Mouse (Mus musculus): ENCODE results near the gene Slc2a12. TPM values are rescaled to one million over a fixed set of nuclear protein-coding genes. Genes with fewer than 3 reads are reported as not detected.

Slc2a12 gene
- polyA plus RNA-seq, 1 experiment from 2014 or later, result 2.2 TPM

DNA sequence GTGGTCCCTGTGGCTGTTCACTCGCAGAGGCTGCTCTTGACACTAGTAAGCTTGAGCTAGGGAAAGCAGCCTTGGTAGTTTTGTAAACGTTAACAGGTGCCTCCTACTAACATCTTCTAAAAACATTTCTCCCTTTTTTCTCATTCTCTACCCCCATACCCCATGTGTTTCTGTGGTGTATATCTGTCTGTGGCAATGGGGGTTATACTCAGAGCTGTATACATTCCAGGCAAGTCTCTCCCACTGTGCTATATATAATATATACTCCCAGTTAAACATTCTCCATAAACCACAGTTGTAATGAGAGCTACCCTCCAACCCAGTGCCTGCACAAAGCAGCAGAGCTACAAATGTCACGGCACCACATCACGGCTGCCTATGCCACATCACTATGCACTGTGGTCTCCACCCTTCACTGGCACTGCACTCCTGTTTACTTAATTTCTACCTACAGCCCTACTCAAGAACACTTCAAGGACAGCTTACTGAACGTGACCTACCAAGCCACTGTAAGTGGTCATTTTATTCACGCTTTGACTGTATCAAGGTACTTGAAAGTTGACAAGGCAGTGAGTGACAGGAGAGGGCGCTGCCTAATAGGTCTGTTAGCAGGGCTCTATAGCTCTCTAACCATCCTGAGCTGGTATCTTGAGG lies 63.5 kb downstream of the Slc2a12 start:
- WGBS, result 67% methylated on average over 7 of the region's 7 CpGs
- 0 out of 2 replicates have a peak overlapping the region, but pooled peaks have one; percentile 8 for H3K27ac ChIP-seq (ENCODE audit: poor library complexity, severe bottlenecking)
- 0 out of 2 replicates have a peak, but pooled peaks have one; percentile 29 for ATAC-seq (ENCODE audit: insufficient number of reproducible peaks, low FRiP score)

GRCm38 (mm10) chr10:22710173-22710777 lies 65.5 kb downstream of the Slc2a12 start:
- H3K27me3 ChIP-seq (replicated peaks), result no peaks in the 10 kb centered on the region
- H3K4me1 ChIP-seq (replicated peaks), result peaks cover 20% of the 10 kb centered on the region; the same call in 1 of the 2 replicates
- H3K27ac ChIP-seq (ENCODE audit: poor library complexity, severe bottlenecking), result no peak overlapping the region
- H3K9ac ChIP-seq, result no peak overlapping the region
- no peak overlapping the region for H3K4me2 ChIP-seq
- 88% methylated on average over 13 of the region's 13 CpGs for WGBS
- ATAC-seq (ENCODE audit: insufficient number of reproducible peaks, low FRiP score), result no peak
- no peak overlapping the region for H3K4me3 ChIP-seq
- peaks cover 43% of the 10 kb centered on the region for H3K36me3 ChIP-seq
- H3K9me3 ChIP-seq (replicated peaks), result no peaks in the 10 kb centered on the region

More for the DNA sequence above, 63.5 kb downstream of the Slc2a12 start:
- H3K9ac ChIP-seq, result no peak overlapping the region
- no peaks in the 10 kb centered on the region for H3K9me3 ChIP-seq (replicated peaks)
- H3K4me1 ChIP-seq (replicated peaks), result peaks cover 20% of the 10 kb centered on the region; the same call in 1 of the 2 replicates
- H3K36me3 ChIP-seq, result peaks cover 53% of the 10 kb centered on the region
- no peaks in the 10 kb centered on the region for H3K27me3 ChIP-seq (replicated peaks)
- no peak overlapping the region for H3K4me3 ChIP-seq
- no peak overlapping the region for H3K4me2 ChIP-seq

GRCm38 (mm10) chr10:22712955-22713354 lies 68.1 kb downstream of the Slc2a12 start:
- H3K4me3 ChIP-seq, result no peak overlapping the region
- no peaks in the 10 kb centered on the region for H3K9me3 ChIP-seq (replicated peaks)
- 88% methylated on average over 2 of the region's 2 CpGs for WGBS
- no peak for ATAC-seq (ENCODE audit: insufficient number of reproducible peaks, low FRiP score)
- no peak overlapping the region for H3K9ac ChIP-seq
- no peak overlapping the region for H3K27ac ChIP-seq (ENCODE audit: poor library complexity, severe bottlenecking)
- H3K27me3 ChIP-seq (replicated peaks), result no peaks in the 10 kb centered on the region
- H3K4me1 ChIP-seq (replicated peaks), result 0 out of 2 replicates have a peak, but pooled peaks cover 11% of the 10 kb centered on the region
- peaks cover 20% of the 10 kb centered on the region for H3K36me3 ChIP-seq
- no peak overlapping the region for H3K4me2 ChIP-seq

GRCm38 (mm10) chr10:22714520-22714919 lies 69.7 kb downstream of the Slc2a12 start:
- 68% methylated on average over 4 of the region's 4 CpGs for WGBS
- H3K27me3 ChIP-seq (replicated peaks), result no peaks in the 10 kb centered on the region
- ATAC-seq (ENCODE audit: insufficient number of reproducible peaks, low FRiP score), result no peak
- H3K4me1 ChIP-seq (replicated peaks), result peaks cover 9% of the 10 kb centered on the region
- H3K9me3 ChIP-seq (replicated peaks), result no peaks in the 10 kb centered on the region
- no peak overlapping the region for H3K4me3 ChIP-seq
- peaks cover 15% of the 10 kb centered on the region; the same call in 1 of the 2 replicates for H3K36me3 ChIP-seq
- no peak overlapping the region for H3K9ac ChIP-seq
- no peak overlapping the region for H3K27ac ChIP-seq (ENCODE audit: poor library complexity, severe bottlenecking)
- no peak overlapping the region for H3K4me2 ChIP-seq

DNA sequence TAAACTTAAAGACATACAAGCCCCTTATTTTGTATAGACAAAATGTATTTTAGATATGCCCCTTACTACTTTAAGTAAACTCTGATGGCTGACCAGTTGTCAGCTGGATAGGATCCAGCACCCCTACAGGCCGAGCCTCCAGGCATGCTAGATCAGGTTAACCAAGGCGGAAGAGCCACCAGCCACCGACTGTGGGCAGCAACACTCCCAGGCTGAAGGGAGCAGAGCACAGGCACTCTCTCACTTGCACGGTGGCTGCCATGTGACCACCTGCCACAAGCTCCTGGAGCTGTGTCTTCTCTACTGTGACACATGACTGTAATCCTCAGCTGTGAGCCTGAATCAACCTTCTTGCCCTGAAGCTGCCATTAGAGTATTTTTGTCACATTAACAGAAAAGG lies 73.7 kb downstream of the Slc2a12 start:
- Histone ChIP-seq H3K36me3 (no peaks in the 10 kb centered on the region), H3K9ac (no peak overlapping the region), H3K4me2 (no peak overlapping the region), H3K27ac (ENCODE audit: poor library complexity, severe bottlenecking) (peak overlapping the region; percentile 57; the same call in 1 of the 2 replicates), H3K4me3 (no peak overlapping the region), H3K4me1 (replicated peaks) (peaks cover 24% of the 10 kb centered on the region), H3K27me3 (replicated peaks) (no peaks in the 10 kb centered on the region), H3K9me3 (replicated peaks) (no peaks in the 10 kb centered on the region)
- 0 out of 2 replicates have a peak, but pooled peaks have one; percentile 22 for ATAC-seq (ENCODE audit: insufficient number of reproducible peaks, low FRiP score)
- WGBS, result 28% methylated on average over 4 of the region's 4 CpGs

DNA sequence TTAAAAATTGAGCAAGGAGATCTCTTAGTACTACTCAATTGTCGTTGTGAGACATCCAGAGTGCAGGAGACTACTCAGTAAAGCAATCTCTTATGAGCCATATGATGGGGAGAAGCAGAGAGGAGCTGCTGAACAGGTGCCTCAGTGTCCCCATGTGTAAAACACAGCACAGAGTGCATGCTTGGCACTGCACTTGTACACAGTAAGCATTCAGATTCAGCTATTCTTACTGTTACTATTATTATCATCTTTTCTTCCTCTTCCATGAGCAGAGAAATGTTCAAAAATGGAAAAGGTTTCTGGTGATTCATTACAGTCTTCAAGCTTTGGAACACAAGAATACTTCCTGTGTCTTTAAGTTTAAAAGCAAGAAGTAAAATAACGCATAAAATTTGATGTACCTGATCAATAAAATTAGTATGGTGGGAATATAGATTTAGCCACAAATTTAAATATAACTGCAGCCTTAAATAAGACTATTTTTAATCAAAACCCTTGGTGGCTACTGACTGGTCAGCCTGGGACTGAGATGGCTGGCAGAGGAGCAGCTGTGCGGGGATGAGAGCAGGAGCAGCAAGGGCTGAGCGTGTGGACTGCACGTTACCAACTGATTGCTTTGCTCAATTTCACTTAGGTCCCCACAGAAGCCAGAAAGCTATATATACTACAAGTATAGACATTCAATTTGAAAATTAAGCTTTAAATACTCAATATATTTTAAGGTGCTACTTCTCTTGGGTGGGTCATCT lies 76.1 kb downstream of the Slc2a12 start:
- Histone ChIP-seq H3K9me3 (replicated peaks) (no peaks in the 10 kb centered on the region), H3K9ac (no peak overlapping the region), H3K36me3 (no peaks in the 10 kb centered on the region), H3K27me3 (replicated peaks) (no peaks in the 10 kb centered on the region), H3K4me2 (no peak overlapping the region), H3K27ac (ENCODE audit: poor library complexity, severe bottlenecking) (no peak overlapping the region), H3K4me1 (replicated peaks) (peaks cover 27% of the 10 kb centered on the region), H3K4me3 (no peak overlapping the region)
- WGBS, result 82% methylated on average over 5 of the region's 5 CpGs
- ATAC-seq (ENCODE audit: insufficient number of reproducible peaks, low FRiP score), result no peak

DNA sequence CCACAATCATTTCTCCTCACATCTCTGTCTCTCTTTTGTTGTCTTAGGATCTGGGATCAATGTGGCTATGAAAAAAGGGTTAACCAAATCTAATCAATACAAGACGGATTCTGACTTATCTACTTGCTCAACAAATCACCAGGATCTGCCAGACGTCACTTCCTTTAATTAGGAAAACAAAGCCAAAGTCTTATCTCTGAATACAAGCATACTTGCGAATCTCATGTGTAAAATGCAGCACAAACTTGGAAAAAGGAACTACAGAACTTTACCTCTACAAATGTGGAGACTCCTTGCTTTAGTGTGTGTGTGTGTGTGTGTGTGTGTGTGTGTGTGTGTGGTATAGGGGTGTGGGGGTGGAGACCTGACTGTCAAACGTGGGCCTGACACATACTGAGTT lies 80.4 kb downstream of the Slc2a12 start:
- 31% methylated on average over 4 of the region's 4 CpGs for WGBS
- H3K4me3 ChIP-seq, result no peak overlapping the region
- H3K4me2 ChIP-seq, result no peak overlapping the region
- no peak overlapping the region for H3K9ac ChIP-seq
- no peak overlapping the region for H3K27ac ChIP-seq (ENCODE audit: poor library complexity, severe bottlenecking)
- H3K27me3 ChIP-seq (replicated peaks), result no peaks in the 10 kb centered on the region
- peaks cover 36% of the 10 kb centered on the region for H3K4me1 ChIP-seq (replicated peaks)
- H3K9me3 ChIP-seq (replicated peaks), result no peaks in the 10 kb centered on the region
- no peaks in the 10 kb centered on the region for H3K36me3 ChIP-seq
- ATAC-seq (ENCODE audit: insufficient number of reproducible peaks, low FRiP score), result no peak

DNA sequence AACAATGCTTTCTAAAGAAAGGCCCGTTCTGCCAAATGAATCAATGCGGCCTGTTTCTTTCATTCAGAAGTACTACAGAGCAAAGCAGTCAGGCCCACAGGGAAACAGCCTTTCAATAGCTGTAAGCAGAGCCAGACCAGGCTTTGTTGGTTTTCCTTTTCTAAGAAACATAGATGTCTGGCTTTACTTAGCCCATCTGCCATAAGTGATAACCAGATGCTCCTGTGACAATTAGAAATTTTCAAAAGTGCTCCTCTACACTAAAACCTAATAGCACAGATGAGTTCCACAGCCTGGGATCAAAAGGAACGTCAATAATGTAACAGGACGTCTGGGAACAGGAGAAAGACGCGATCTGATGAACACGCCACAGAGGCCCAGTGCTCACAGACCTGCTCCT lies 81.5 kb downstream of the Slc2a12 start:
- no peak overlapping the region for H3K4me2 ChIP-seq
- H3K27ac ChIP-seq (ENCODE audit: poor library complexity, severe bottlenecking), result no peak overlapping the region
- no peaks in the 10 kb centered on the region for H3K36me3 ChIP-seq
- no peaks in the 10 kb centered on the region for H3K27me3 ChIP-seq (replicated peaks)
- H3K9me3 ChIP-seq (replicated peaks), result no peaks in the 10 kb centered on the region
- no peak overlapping the region for H3K4me3 ChIP-seq
- ATAC-seq (ENCODE audit: insufficient number of reproducible peaks, low FRiP score), result no peak
- WGBS, result 65% methylated on average over 7 of the region's 7 CpGs
- no peak overlapping the region for H3K9ac ChIP-seq
- peaks cover 32% of the 10 kb centered on the region for H3K4me1 ChIP-seq (replicated peaks)

DNA sequence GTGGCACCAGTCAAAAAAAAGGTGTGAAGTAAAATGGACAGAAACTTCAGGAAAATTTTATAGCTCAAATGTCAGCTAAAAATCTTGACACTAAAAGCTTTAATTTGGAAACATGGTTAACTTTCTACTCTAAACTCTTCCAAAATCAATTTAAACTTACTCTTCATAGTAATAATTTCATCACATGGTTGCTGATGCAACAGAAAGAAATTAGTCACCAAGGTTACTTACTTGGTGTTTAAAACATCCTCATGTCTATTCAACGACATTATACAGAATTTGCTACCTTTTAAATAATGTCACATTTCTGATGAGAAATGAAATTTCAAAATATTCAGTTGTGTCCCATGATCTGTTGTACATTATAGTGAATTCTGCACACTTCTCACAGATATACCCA lies 83.4 kb downstream of the Slc2a12 start:
- Histone ChIP-seq H3K9me3 (replicated peaks) (no peaks in the 10 kb centered on the region), H3K27ac (ENCODE audit: poor library complexity, severe bottlenecking) (no peak overlapping the region), H3K27me3 (replicated peaks) (no peaks in the 10 kb centered on the region), H3K4me2 (no peak overlapping the region), H3K4me1 (replicated peaks) (peaks cover 33% of the 10 kb centered on the region), H3K9ac (no peak overlapping the region), H3K36me3 (no peaks in the 10 kb centered on the region), H3K4me3 (no peak overlapping the region)
- ATAC-seq (ENCODE audit: insufficient number of reproducible peaks, low FRiP score), result no peak
- WGBS, result 87% methylated on average over 1 of the region's 1 CpGs

DNA sequence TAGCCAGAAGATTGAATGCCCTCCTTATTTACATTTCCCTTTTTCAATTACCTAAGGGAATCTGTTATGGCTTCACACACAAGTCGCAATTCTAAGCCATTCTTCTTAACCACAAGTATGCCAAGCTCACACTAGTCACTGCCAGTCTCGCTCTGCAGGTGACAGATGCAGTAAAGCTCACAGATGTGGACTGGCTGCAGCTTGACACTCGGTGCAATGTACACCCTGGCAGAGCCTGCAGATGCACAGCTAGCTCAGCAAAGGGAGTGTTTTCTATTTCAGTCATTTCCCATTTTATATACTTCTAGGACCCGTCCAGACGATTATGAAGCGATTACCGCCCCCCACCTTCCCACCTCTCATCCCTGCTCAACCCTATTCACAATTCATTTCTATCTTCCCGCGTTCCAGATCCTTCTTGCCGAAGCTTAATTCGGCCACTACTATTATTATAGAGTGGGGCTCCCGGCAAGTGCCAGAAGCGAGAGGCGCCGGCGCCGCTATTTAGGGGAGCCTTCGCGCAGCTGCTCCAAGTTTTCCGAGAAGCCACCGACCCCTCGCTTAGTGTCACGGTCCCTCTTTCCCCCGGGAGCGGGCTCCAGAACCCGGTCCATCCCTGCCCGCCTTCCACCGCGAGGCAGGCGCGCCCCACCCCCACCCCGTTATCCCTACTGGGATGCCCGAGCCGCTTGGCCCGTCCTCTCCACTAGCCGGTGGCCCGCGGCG lies 85.6 kb downstream of the Slc2a12 start:
- H3K4me2 ChIP-seq, result peak overlapping the region; percentile 87
- H3K27me3 ChIP-seq (replicated peaks), result no peaks in the 10 kb centered on the region
- peak overlapping the region; percentile 62 for H3K27ac ChIP-seq (ENCODE audit: poor library complexity, severe bottlenecking)
- ATAC-seq (ENCODE audit: insufficient number of reproducible peaks, low FRiP score), result peak; percentile 71
- H3K9ac ChIP-seq, result peak overlapping the region; percentile 88
- H3K9me3 ChIP-seq (replicated peaks), result no peaks in the 10 kb centered on the region
- peak overlapping the region; percentile 89 for H3K4me3 ChIP-seq
- WGBS, result 2% methylated on average over 38 of the region's 39 CpGs
- H3K36me3 ChIP-seq, result no peaks in the 10 kb centered on the region
- H3K4me1 ChIP-seq (replicated peaks), result peaks cover 29% of the 10 kb centered on the region

GRCm38 (mm10) chr10:22730992-22731271 lies 86.1 kb downstream of the Slc2a12 start:
- Histone ChIP-seq H3K36me3 (no peaks in the 10 kb centered on the region), H3K27me3 (replicated peaks) (no peaks in the 10 kb centered on the region), H3K4me1 (replicated peaks) (peaks cover 29% of the 10 kb centered on the region), H3K4me3 (peak overlapping the region; percentile 89), H3K4me2 (peak overlapping the region; percentile 87), H3K27ac (ENCODE audit: poor library complexity, severe bottlenecking) (peak overlapping the region; percentile 62), H3K9ac (peak overlapping the region; percentile 88), H3K9me3 (replicated peaks) (no peaks in the 10 kb centered on the region)
- 2% methylated on average over 33 of the region's 33 CpGs for WGBS
- ATAC-seq (ENCODE audit: insufficient number of reproducible peaks, low FRiP score), result no peak; the same call in 1 of the 2 replicates

Data from heart, embryonic 12.5 days (tissue).